Mouse (Mus musculus) CH12.LX (cell line): ENCODE data around the gene Msrb1. TPM values are rescaled to one million over a fixed set of nuclear protein-coding genes. Genes with fewer than 3 reads are reported as not detected.

Experiments used
- DNase-seq: peaks from one replicate; pipeline ENCODE4 v3.0.0-alpha.2; 2013; ENCODE audit errors: extremely low read depth
- H3K27ac ChIP-seq: 2 replicates; pipeline ENCODE4 v1.5.1; 2012; ENCODE audit warnings: low read depth, mild to moderate bottlenecking, control low read depth, moderate library complexity; ENCODE audit not compliant: insufficient read depth
- H3K27me3 ChIP-seq: replicated peaks from 2 replicates; pipeline ENCODE3; 2012; ENCODE audit warnings: inconsistent platforms
- H3K36me3 ChIP-seq, 2 experiments: replicated peaks in 1 of 2; 2 replicates each; pipeline versions ENCODE3 to v1.6.1; 2012; ENCODE audit warnings: inconsistent platforms in 1 of 2, low read length in 1 of 2, mild to moderate bottlenecking in 1 of 2, mixed read lengths in 1 of 2, moderate library complexity in 1 of 2; ENCODE audit not compliant: control insufficient read depth in 1 of 2, insufficient read depth in 1 of 2
- H3K4me1 ChIP-seq, 2 experiments: 2 replicates each; pipeline ENCODE4 v1.6.1; 2012; ENCODE audit warnings: inconsistent platforms in 1 of 2, moderate library complexity in 1 of 2; ENCODE audit not compliant: insufficient read depth in 2 of 2, control insufficient read depth in 1 of 2
- H3K4me2 ChIP-seq: 2 replicates; pipeline ENCODE4 v1.6.1; 2012; ENCODE audit warnings: low read depth, mild to moderate bottlenecking, control low read depth; ENCODE audit not compliant: poor library complexity, insufficient read depth, severe bottlenecking
- H3K4me3 ChIP-seq, 3 experiments: fragments of 150-350 bp in 1 of 3; sonication (generic) in 1 of 3; replicated peaks in 1 of 3; 2 replicates each; pipeline versions ENCODE3 to v1.5.1; 2011 to 2012; ENCODE audit warnings: low read depth in 2 of 3, low read length in 2 of 3, mild to moderate bottlenecking in 2 of 3, moderate library complexity in 2 of 3, control low read depth in 1 of 3, improper control_type of control experiment in 1 of 3, inconsistent platforms in 1 of 3, mixed read lengths in 1 of 3; ENCODE audit not compliant: poor library complexity in 1 of 3
- H3K79me2 ChIP-seq: replicated peaks from 2 replicates; pipeline ENCODE4 v1.6.1; 2012; ENCODE audit warnings: mild to moderate bottlenecking, moderate library complexity; ENCODE audit not compliant: control insufficient read depth, poor library complexity, insufficient read depth, severe bottlenecking; ENCODE audit errors: extremely low read depth
- H3K9ac ChIP-seq: 2 replicates; pipeline ENCODE4 v1.6.1; 2012; ENCODE audit warnings: low read depth, mild to moderate bottlenecking, control low read depth, moderate library complexity; ENCODE audit not compliant: insufficient read depth
- H3K9me3 ChIP-seq: replicated peaks from 2 replicates; pipeline ENCODE3; 2012; ENCODE audit warnings: low read length, inconsistent platforms, mixed read lengths
- BHLHE40 ChIP-seq: IDR thresholded peaks from 2 replicates; pipeline ENCODE4 v1.6.1; 2011; ENCODE audit warnings: mild to moderate bottlenecking, low read depth, low read length, improper control_type of control experiment
- CTCF ChIP-seq, 2 experiments: IDR thresholded peaks in 1 of 2; conservative IDR thresholded peaks in 1 of 2; 2 replicates each; pipeline ENCODE4 v1.5.1; 2011 to 2012; ENCODE audit warnings: low read depth in 2 of 2, low read length in 2 of 2, improper control_type of control experiment in 1 of 2, inconsistent platforms in 1 of 2, mild to moderate bottlenecking in 1 of 2, moderate library complexity in 1 of 2
- E2F4 ChIP-seq: IDR thresholded peaks from 2 replicates; pipeline ENCODE4 v1.6.1; 2011; ENCODE audit warnings: low read depth, low read length, improper control_type of control experiment; ENCODE audit not compliant: insufficient replicate concordance
- ELF1 ChIP-seq: IDR thresholded peaks from 2 replicates; pipeline ENCODE4 v1.6.1; 2014; ENCODE audit warnings: low read depth, mild to moderate bottlenecking, inconsistent platforms, low read length, improper control_type of control experiment
- HCFC1 ChIP-seq: IDR thresholded peaks from 2 replicates; pipeline ENCODE4 v1.6.1; 2012; ENCODE audit warnings: low read depth, mild to moderate bottlenecking, inconsistent platforms, low read length, improper control_type of control experiment
- JUN ChIP-seq: IDR thresholded peaks from 2 replicates; pipeline ENCODE4 v1.6.1; 2011; ENCODE audit warnings: low read depth, mild to moderate bottlenecking, low read length, improper control_type of control experiment, moderate library complexity; ENCODE audit not compliant: insufficient read depth
- MEF2A ChIP-seq: IDR thresholded peaks from 2 replicates; pipeline ENCODE4 v1.6.1; 2014; ENCODE audit warnings: low read depth, mild to moderate bottlenecking, inconsistent platforms, low read length, improper control_type of control experiment, borderline replicate concordance
- MXI1 ChIP-seq: IDR thresholded peaks from 2 replicates; pipeline ENCODE4 v1.6.1; 2011; ENCODE audit warnings: mild to moderate bottlenecking, low read depth, low read length, improper control_type of control experiment
- NELFE ChIP-seq: IDR thresholded peaks from 2 replicates; pipeline ENCODE4 v1.6.1; 2011; ENCODE audit warnings: low read depth, low read length, improper control_type of control experiment
- TBP ChIP-seq: conservative IDR thresholded peaks from 2 replicates; pipeline ENCODE4 v1.6.1; 2011; ENCODE audit warnings: low read depth, low read length, improper control_type of control experiment
- TCF12 ChIP-seq: IDR thresholded peaks from 2 replicates; pipeline ENCODE4 v1.6.1; 2014; ENCODE audit warnings: low read depth, mild to moderate bottlenecking, inconsistent platforms, low read length, improper control_type of control experiment
- UBTF ChIP-seq: IDR thresholded peaks from 2 replicates; pipeline ENCODE4 v1.6.1; 2012; ENCODE audit warnings: low read depth, mild to moderate bottlenecking, inconsistent platforms, low read length, improper control_type of control experiment, moderate library complexity
- USF1 ChIP-seq: IDR thresholded peaks from 2 replicates; pipeline ENCODE4 v1.6.1; 2014; ENCODE audit warnings: low read depth, mild to moderate bottlenecking, inconsistent platforms, low read length, improper control_type of control experiment
- ZKSCAN1 ChIP-seq: IDR thresholded peaks from 2 replicates; pipeline ENCODE4 v1.6.1; 2012; ENCODE audit warnings: low read depth, inconsistent platforms, low read length, improper control_type of control experiment, borderline replicate concordance
- ZMIZ1 ChIP-seq: IDR thresholded peaks from 2 replicates; pipeline ENCODE4 v1.6.1; 2012; ENCODE audit warnings: low read depth, mild to moderate bottlenecking, inconsistent platforms, low read length, improper control_type of control experiment
- ZNF384 ChIP-seq: IDR thresholded peaks from 2 replicates; pipeline ENCODE4 v1.6.1; 2012; ENCODE audit warnings: low read depth, low read length, improper control_type of control experiment, inconsistent platforms
- dilution Hi-C: fragments of 300-500 bp; cut with MboI; formaldehyde crosslinking; loops from 2 replicates; pipeline ENCODE4 v1.14.3; 2020; ENCODE audit warnings: low sequenced_read_pairs; ENCODE audit not compliant: extremely low pct_unique_long_range_greater_than_20kb, extremely low pct_ligation_motif_present
- in situ Hi-C: fragments of 300-500 bp; cut with MboI; formaldehyde crosslinking; loops from 3 replicates; pipeline ENCODE4 v1.14.3; 2019; ENCODE audit warnings: low sequenced_read_pairs, low pct_ligation_motif_present, low pct_unique_long_range_greater_than_20kb, mixed read lengths
- polyA plus RNA-seq: library from polyadenylated mRNA; unstranded; fragments of >175 nt; gene quantifications from 2 replicates; pipeline ENCODE4 v1.2.1, GENCODE M21; 2012; ENCODE audit warnings: low read depth; ENCODE audit not compliant: insufficient read length
- total RNA-seq, 2 experiments: library from RNA; depleted of rRNA; stranded (reverse); fragments of 300-350 nt in 1 of 2; fragments of >200 nt in 1 of 2; gene quantifications; 2 replicates each; pipeline ENCODE4 v1.2.3; 2012 to 2014

The Msrb1 gene
- total and polyA plus RNA-seq, 3 experiments = 26.9 to 70.0 (median 39.7) TPM

DNA sequence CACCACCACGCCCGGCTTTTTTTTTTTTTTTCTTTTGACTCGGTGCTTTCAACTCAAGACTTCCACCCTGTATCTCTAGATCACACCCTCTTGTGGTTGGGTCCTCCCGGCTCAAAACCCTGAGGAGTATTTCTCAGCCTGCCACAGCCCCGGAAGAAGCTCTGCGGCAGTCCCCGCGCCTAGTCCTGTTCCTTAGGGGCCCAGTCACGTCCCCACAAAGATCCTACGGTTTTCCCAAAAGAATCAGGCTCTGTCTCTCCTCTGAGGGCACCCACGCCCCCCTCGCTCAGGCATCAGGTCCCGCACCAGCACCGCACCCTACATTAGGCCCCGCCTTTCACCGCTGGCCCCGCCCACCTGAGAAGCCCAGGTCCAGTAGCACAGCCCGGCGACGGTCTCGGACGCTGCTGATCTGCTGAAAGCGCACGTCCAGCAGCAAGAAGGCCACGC, 49.3 kb upstream of the Msrb1 start:
- Histone ChIP-seq H3K79me2 (no peaks in the 10 kb centered on the region), H3K27ac (no peak overlapping the region), H3K9me3 (no peaks in the 10 kb centered on the region), H3K27me3 (peaks cover 27% of the 10 kb centered on the region), H3K9ac (peak overlapping the region; percentile 18; the same call in 1 of the 2 replicates), H3K4me3 (peak overlapping the region; percentile 30 to 48 (median 45)), H3K4me2 (peak overlapping the region; percentile 66; the same call in 1 of the 2 replicates), H3K36me3 (peaks cover under 1 to 4% of the 10 kb centered on the region in 2 experiments), H3K4me1 (peaks cover 9 to 16% of the 10 kb centered on the region in 2 experiments)
- in situ Hi-C loops = no loop called here
- DNase-seq = peak; percentile 48
- dilution Hi-C loops = no loop called here
- TF ChIP-seq MEF2A (no peak), UBTF (no peak), ELF1 (peak; percentile 49; the same call in 1 of the 2 replicates), ZNF384 (peak; percentile 81), TBP (no peak)

DNA sequence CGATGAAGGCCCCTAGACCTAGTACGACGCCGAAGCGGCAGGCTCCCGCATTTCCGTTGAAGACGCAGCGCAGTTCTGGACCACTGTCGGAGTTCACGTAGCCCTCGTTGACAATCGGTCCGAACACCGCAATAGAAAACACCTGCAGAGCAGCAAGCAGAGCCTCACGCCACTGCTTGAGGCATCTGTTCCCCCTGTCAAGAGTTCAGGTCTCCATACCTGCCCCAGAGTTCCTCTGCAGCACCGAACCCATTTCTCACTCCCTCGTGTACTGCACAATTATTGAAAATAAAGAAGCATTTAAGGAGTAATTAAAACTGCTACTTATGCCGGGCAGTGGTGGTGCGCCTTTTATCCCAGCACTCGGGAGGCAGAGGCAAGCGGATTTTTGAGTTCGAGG, 48.8 kb upstream of the Msrb1 start:
- DNase-seq = no peak
- dilution Hi-C loops (no loop called here), in situ Hi-C loops (no loop called here)
- TF ChIP-seq NELFE (no peak), ZKSCAN1 (no peak), BHLHE40 (no peak), ZMIZ1 (no peak), CTCF (conservative IDR thresholded peaks at IDR 0.05 in 1 of 2, IDR thresholded peaks at IDR 0.05 in 1 of 2; ENCODE audit: low read depth in 2 of 2, low read length in 2 of 2) (no peak), USF1 (no peak), JUN (no peak), MXI1 (no peak), E2F4 (no peak), UBTF (no peak), TCF12 (no peak), HCFC1 (no peak)
- no peak overlapping the region for H3K27ac ChIP-seq
- H3K9me3 ChIP-seq = no peaks in the 10 kb centered on the region
- H3K36me3 ChIP-seq = peaks cover 0 to 4% of the 10 kb centered on the region in 2 experiments
- no peaks in the 10 kb centered on the region for H3K79me2 ChIP-seq
- peaks cover 13 to 20% of the 10 kb centered on the region in 2 experiments for H3K4me1 ChIP-seq
- H3K4me3 ChIP-seq = peak overlapping the region in 1 of 3 experiments; percentile 48
- 0 out of 2 replicates have a peak overlapping the region, but pooled peaks have one; percentile 66 for H3K4me2 ChIP-seq
- peaks cover 27% of the 10 kb centered on the region for H3K27me3 ChIP-seq
- no peak overlapping the region for H3K9ac ChIP-seq
